Mouse (Mus musculus) hindbrain, embryonic 12.5 days (tissue): ENCODE measurements around the gene Gm8369. TPM values are rescaled to one million over a fixed set of nuclear protein-coding genes. Genes with fewer than 3 reads are reported as not detected.
"Not testable (repeated sequence)": the region's sequence is repeated elsewhere in the genome, so short reads cannot be mapped to it uniquely, and the experiment has no call there.

Experiments
- ATAC-seq: fragments of 200-750 bp; cut with Nextera tagmentation; 2 replicates; pipeline ENCODE4 v1.8.0; 2017; ENCODE audit warnings: moderate TSS enrichment; ENCODE audit not compliant: low FRiP score
- H3K27ac ChIP-seq: fragments of 300-500 bp; sonication (generic); 2 replicates; pipeline ENCODE4 v1.5.1; 2016; ENCODE audit warnings: mild to moderate bottlenecking
- H3K27me3 ChIP-seq: fragments of 300-500 bp; sonication (generic); 2 replicates; pipeline ENCODE4 v1.6.1; 2016; ENCODE audit warnings: mild to moderate bottlenecking
- H3K36me3 ChIP-seq: fragments of 300-500 bp; sonication (generic); 2 replicates; pipeline ENCODE4 v1.6.1; 2016; ENCODE audit warnings: mild to moderate bottlenecking
- H3K4me1 ChIP-seq: fragments of 300-500 bp; sonication (generic); 2 replicates; pipeline ENCODE4 v1.6.1; 2016
- H3K4me2 ChIP-seq: fragments of 300-500 bp; sonication (generic); replicated peaks from 2 replicates; pipeline ENCODE4 v1.6.1; 2016; ENCODE audit warnings: mild to moderate bottlenecking
- H3K4me3 ChIP-seq: fragments of 300-500 bp; sonication (generic); 2 replicates; pipeline ENCODE4 v1.5.1; 2016; ENCODE audit warnings: mild to moderate bottlenecking
- H3K9ac ChIP-seq: fragments of 300-500 bp; sonication (generic); 2 replicates; pipeline ENCODE4 v1.6.1; 2016; ENCODE audit warnings: mild to moderate bottlenecking, moderate library complexity
- H3K9me3 ChIP-seq: fragments of 300-500 bp; sonication (generic); replicated peaks from 2 replicates; pipeline ENCODE4 v1.6.1; 2016; ENCODE audit warnings: mild to moderate bottlenecking
- WGBS: fragments of 180-500 bp; shearing (Covaris S2); methylation state at CpG from one replicate; pipeline ENCODE4 v1.1.7; 2016; 5-methylcytosine and 5-hydroxymethylcytosine counted together
- polyA plus RNA-seq: library from polyadenylated mRNA; unstranded; fragments of >200 nt; fragmentation: Nextera tagmentation; extraction: Ambion mirVana; gene quantifications from 2 replicates; pipeline ENCODE4 v1.2.1, GENCODE M21; 2016

The Gm8369 gene
- not detected in 2 replicates for polyA plus RNA-seq

DNA sequence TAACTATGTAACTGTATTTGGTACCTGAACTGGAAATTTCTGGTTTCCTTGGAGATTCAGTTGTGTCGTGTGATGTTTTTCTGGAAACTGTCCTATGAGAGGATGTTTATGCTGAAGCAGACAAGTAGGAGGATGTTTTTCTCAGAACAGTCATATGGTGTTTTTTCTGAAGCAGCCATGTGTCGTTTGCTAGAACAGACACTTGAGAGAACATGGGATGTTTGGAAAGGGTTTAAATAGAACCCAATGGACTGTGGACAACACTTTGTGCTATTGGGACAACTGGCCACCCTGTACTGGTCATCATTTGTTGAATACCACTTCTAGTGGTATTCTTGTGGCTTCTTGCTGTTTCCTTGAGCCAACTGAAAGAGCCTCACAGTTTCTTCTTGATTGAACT lies at the start of gene Gm8369:
Gm8369 (plus strand) TSS at position 193 of the 400 bp plus-strand sequence.
- H3K27me3 ChIP-seq: no peaks in the 10 kb centered on the region
- no peak within 1 kb of the TSS for H3K27ac ChIP-seq
- H3K4me1 ChIP-seq: no peaks in the 10 kb centered on the region
- H3K36me3 ChIP-seq: no peaks in the 10 kb centered on the region
- WGBS: 83% methylated on average over 2 of the region's 2 CpGs
- no peaks in the 10 kb centered on the region for H3K9me3 ChIP-seq
- H3K4me3 ChIP-seq: no peak within 1 kb of the TSS
- no peak for ATAC-seq
- no peak within 1 kb of the TSS for H3K4me2 ChIP-seq
- no peak within 1 kb of the TSS for H3K9ac ChIP-seq

DNA sequence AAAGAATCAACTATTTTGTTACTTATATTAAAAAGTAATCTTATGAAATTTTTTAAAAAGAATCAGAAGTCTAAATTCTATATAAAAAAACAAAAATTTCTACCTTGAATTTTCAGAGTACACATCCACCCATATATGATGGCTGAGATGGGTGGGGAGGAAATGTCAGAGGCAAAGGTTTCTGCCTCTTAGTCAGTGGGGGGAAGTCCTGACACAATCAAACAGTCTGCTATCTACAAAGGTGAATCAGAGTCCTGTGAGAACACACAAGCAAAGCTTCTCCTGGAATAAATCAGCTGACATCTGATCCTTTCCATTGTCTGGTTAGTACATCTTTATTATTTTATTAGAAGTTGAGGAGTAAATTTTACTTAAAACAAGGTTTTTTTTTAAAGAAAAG lies 42.4 kb upstream of the Gm8369 start, which contains the start of gene Ms4a4b:
Ms4a4b (plus strand) TSS at position 216 of the 400 bp plus-strand sequence.
- ATAC-seq: no peak
- H3K4me2 ChIP-seq: no peak within 1 kb of the TSS

DNA sequence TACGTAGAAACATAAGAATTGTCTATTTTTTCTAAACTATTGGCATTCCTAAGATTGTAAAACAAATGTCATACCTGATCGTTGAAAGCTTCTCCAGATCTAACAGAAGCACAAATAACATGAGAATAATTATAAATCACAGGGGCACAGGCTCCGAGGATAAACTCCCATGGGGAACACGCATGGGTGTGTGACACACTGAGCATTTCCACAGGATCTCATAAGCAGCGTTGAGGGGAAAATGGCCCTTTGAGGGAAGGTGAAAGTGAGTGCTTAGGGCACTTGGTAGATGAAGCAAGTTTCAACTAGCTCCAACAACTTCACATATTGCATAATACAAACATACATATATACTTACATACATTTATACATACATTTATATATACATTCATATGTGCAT lies 41.8 kb upstream of the Gm8369 start:
- H3K4me2 ChIP-seq: no peak overlapping the region
- no peak overlapping the region for H3K4me3 ChIP-seq
- H3K36me3 ChIP-seq: no peaks in the 10 kb centered on the region
- ATAC-seq: no peak
- no peaks in the 10 kb centered on the region for H3K9me3 ChIP-seq
- no peaks in the 10 kb centered on the region for H3K27me3 ChIP-seq
- H3K27ac ChIP-seq: no peak overlapping the region
- no peak overlapping the region for H3K9ac ChIP-seq
- 84% methylated on average over 5 of the region's 5 CpGs for WGBS
- no peaks in the 10 kb centered on the region for H3K4me1 ChIP-seq

More for the DNA sequence above, 42.4 kb upstream of the Gm8369 start, which contains the start of gene Ms4a4b:
- Histone ChIP-seq H3K9me3 (no peaks in the 10 kb centered on the region), H3K9ac (no peak within 1 kb of the TSS), H3K4me1 (no peaks in the 10 kb centered on the region), H3K27ac (no peak within 1 kb of the TSS), H3K36me3 (no peaks in the 10 kb centered on the region), H3K4me3 (no peak within 1 kb of the TSS), H3K27me3 (no peaks in the 10 kb centered on the region)

DNA sequence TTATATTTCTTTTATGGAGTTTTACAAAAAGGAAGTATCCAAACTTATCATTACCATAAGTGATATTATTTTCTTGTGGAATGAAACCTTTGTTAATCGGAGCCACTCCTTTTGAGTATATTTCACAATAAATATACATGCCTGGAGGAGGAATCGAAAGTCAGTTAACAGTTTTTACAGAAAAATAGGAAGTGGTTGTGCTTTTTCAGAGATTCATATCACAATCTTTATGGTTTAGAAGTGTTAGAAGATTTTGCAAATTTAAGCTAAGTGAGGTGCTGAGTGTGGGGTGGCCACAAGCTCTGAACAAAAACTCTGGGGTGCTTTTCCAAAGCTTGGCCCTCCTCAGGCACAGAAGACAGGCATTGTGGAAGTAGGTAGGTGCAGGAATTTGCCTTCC lies 38.5 kb upstream of the Gm8369 start:
- H3K9me3 ChIP-seq: no peaks in the 10 kb centered on the region
- no peak overlapping the region for H3K9ac ChIP-seq
- no peaks in the 10 kb centered on the region for H3K27me3 ChIP-seq
- H3K4me1 ChIP-seq: no peaks in the 10 kb centered on the region
- no peaks in the 10 kb centered on the region for H3K36me3 ChIP-seq
- H3K4me2 ChIP-seq: no peak overlapping the region
- no peak overlapping the region for H3K27ac ChIP-seq
- ATAC-seq: no peak
- H3K4me3 ChIP-seq: no peak overlapping the region
- 89% methylated on average over 2 of the region's 2 CpGs for WGBS

DNA sequence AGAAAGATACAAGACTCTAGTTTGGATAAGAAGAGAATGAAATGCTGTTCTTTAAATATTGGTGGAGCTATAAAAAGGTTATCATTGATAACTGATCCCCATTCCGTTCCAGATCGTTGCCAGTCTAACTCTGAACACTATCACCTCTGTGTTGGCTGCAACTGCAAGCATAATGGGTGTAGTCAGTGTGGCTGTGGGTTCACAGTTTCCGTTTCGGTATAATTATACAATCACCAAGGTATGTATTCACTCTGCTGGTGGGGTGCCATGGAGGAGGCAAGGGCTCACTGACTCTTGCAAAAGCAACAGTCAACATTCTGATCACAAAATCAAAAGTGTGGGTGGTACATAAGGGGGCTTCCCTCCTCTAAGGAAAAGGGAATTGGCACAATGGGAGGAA lies 26.7 kb upstream of the Gm8369 start:
- not testable (repeated sequence) for H3K4me3 ChIP-seq

DNA sequence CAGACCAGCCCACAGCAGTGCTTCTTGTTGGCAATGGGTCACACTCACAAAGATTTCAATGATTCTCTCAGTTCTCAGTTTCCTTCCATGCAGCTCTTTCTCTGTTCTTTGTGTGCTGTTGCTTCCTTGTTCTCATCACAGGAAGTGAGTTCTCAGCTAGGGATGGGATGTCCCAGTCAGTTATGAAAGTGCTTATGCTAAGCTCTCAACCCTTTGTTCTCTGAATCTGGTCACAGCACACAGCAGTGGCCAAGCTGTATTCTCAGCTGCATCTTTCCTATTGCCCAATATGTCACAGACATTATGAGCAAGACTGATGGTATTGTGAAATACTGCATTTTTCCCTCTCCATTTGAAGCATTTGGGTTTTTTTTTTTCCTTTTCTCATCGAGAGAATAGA lies 20.9 kb upstream of the Gm8369 start:
- not testable (repeated sequence) for H3K36me3 ChIP-seq, ATAC-seq, H3K27me3 ChIP-seq, H3K27ac ChIP-seq, H3K4me3 ChIP-seq, H3K4me2 ChIP-seq, H3K4me1 ChIP-seq, H3K9ac ChIP-seq, H3K9me3 ChIP-seq
- 58% methylated on average over 1 of the region's 1 CpGs for WGBS

More for the DNA sequence above, 26.7 kb upstream of the Gm8369 start:
- not testable (repeated sequence) for H3K4me2 ChIP-seq, H3K27ac ChIP-seq, H3K4me1 ChIP-seq, H3K9ac ChIP-seq, H3K36me3 ChIP-seq, H3K9me3 ChIP-seq, ATAC-seq, H3K27me3 ChIP-seq
- 81% methylated on average over 4 of the region's 4 CpGs for WGBS

DNA sequence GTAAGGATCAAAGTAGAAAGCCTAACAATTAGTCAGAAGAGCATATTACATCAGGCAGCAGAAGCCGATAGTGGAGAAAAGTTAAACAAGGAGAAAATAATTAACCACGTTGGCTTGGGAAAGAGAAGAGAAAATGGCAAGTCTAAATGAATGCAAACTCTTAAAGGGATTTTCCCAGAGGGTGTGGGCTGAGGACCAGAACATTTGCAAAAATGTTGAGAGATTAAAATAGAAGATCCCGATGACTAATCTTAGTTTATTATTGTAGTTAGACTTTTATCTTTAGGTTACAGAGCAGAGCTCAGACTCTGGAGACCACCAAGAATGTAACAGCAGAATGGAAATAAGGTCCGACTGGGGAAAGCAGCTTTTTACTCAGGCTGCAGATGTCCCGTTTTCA lies 19.3 kb upstream of the Gm8369 start:
- Histone ChIP-seq H3K4me1 (no peaks in the 10 kb centered on the region), H3K4me2 (no peak overlapping the region), H3K27ac (no peak overlapping the region), H3K4me3 (no peak overlapping the region), H3K27me3 (no peaks in the 10 kb centered on the region), H3K36me3 (no peaks in the 10 kb centered on the region), H3K9me3 (no peaks in the 10 kb centered on the region), H3K9ac (no peak overlapping the region)
- no peak for ATAC-seq
- WGBS: 82% methylated on average over 5 of the region's 5 CpGs

DNA sequence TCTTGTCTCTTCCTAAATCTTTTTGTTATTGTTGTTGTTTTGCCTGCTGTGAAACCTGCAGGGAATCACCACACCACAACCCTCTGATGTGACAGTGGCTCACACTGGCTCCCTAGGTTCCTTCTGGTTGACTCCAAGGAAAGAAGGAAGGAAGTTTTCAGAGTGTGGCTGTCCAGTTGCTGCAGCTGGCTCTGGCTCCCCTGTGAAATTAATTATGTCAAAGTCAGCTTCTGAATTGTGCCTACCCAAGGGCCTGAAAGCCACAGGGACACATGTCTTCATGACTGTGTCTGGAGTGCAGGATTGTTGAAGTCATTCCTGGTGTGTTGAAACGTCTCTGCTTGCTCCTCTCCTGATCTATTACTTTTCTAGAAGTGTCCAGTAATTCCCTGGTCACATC lies 17.4 kb upstream of the Gm8369 start:
- H3K9ac ChIP-seq: not testable (repeated sequence)

DNA sequence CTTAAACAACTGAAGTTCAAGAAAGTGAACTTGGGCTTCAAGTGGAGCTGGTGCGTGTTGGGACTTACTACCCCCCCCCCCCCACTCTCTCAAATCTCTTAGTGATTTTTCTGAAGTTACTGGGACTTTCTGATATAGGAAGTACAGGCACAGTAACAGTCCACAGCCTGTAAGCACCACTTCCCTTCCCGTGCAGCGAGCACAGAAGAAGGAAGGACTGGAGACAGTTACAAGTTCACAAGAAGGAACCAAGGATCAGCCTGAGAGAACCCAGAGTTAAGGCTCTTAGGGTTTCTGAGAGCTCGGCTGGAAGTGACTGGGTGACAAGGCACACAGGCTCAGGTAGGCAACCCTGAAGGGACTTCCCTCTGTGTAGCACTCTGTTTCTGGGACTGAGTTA lies 16.5 kb upstream of the Gm8369 start, which contains the start of gene Ms4a6c:
Ms4a6c (plus strand) TSS at position 152 of the 400 bp plus-strand sequence.
- not testable (repeated sequence) for H3K4me3 ChIP-seq, H3K4me1 ChIP-seq, H3K27me3 ChIP-seq, H3K9ac ChIP-seq, H3K9me3 ChIP-seq, H3K27ac ChIP-seq, H3K4me2 ChIP-seq, H3K36me3 ChIP-seq, ATAC-seq
- 90% methylated on average over 4 of the region's 4 CpGs for WGBS

More for the DNA sequence above, 17.4 kb upstream of the Gm8369 start:
- 68% methylated on average over 1 of the region's 1 CpGs for WGBS
- H3K27ac ChIP-seq, H3K4me3 ChIP-seq, ATAC-seq, H3K4me2 ChIP-seq, H3K27me3 ChIP-seq, H3K36me3 ChIP-seq, H3K4me1 ChIP-seq, H3K9me3 ChIP-seq: not testable (repeated sequence)

DNA sequence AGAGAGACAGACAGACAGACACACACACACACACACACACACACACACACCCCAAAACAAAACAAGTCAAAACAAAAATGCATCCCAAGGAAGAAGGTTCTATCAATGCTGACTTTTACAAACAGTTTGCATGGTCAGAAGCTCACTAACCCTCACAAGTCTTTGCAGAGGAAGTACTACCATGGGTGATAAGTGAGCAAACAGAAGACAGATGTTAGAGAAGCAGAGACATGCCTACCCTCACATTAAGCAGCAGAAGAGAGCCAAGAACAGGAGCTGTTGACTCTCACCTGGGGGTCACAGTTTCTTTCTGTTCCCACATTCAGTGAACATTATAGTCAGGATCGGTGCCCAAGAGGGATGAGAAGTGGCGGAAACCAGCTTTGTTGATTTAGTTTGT lies 6.0 kb upstream of the Gm8369 start:
- Histone ChIP-seq H3K36me3 (no peaks in the 10 kb centered on the region), H3K27me3 (no peaks in the 10 kb centered on the region), H3K4me1 (no peaks in the 10 kb centered on the region), H3K9me3 (no peaks in the 10 kb centered on the region), H3K27ac (no peak overlapping the region), H3K4me2 (no peak overlapping the region), H3K9ac (no peak overlapping the region), H3K4me3 (no peak overlapping the region)
- ATAC-seq: no peak
- 87% methylated on average over 2 of the region's 2 CpGs for WGBS

DNA sequence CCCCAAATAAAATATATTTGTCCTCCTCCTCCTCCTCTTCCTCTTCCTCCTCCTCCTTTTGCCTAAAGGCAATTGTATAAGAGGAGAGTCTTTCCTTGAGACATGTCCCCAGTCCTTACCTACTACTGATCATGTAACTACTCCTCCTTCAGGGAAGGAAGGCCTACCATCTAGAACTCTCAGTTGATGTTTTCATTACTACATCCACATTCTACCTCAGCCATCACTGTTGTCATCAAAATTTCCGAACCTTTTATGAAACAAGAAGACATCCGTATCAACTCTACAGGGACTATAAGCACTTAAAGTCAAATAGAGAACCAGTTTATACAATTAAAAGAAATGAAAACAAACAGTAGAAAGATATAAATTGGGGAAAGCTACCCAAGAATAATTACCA lies 3.1 kb upstream of the Gm8369 start:
- Histone ChIP-seq H3K27me3 (no peaks in the 10 kb centered on the region), H3K9ac (no peak overlapping the region), H3K9me3 (no peaks in the 10 kb centered on the region), H3K27ac (no peak overlapping the region), H3K4me2 (no peak overlapping the region), H3K4me1 (no peaks in the 10 kb centered on the region), H3K4me3 (no peak overlapping the region), H3K36me3 (no peaks in the 10 kb centered on the region)
- ATAC-seq: no peak
- WGBS: 83% methylated on average over 2 of the region's 2 CpGs

DNA sequence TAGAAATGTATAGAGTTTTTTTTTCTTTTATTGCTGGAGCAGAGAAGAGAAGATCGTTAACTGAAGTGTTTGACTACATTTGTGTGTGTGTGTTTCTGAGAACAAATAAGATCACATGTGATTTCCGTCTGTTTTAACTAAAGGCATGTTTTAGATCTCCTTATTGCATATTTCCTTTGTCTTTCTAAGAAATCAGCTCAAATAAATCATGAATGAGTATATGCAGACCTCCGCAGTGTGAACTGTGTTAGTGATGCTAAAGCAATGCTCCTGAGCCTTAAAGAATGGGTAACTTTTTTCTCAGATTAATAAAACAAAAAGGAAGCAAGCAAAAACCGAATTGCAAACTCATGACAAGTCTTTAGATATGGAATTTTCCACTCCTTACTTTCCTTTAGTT lies 1.8 kb upstream of the Gm8369 start:
- H3K9me3 ChIP-seq: no peaks in the 10 kb centered on the region
- no peak overlapping the region for H3K4me2 ChIP-seq
- no peak overlapping the region for H3K4me3 ChIP-seq
- no peak overlapping the region for H3K27ac ChIP-seq
- no peaks in the 10 kb centered on the region for H3K27me3 ChIP-seq
- no peaks in the 10 kb centered on the region for H3K36me3 ChIP-seq
- no peak overlapping the region for H3K9ac ChIP-seq
- no peak for ATAC-seq
- WGBS: 81% methylated on average over 4 of the region's 4 CpGs
- no peaks in the 10 kb centered on the region for H3K4me1 ChIP-seq

DNA sequence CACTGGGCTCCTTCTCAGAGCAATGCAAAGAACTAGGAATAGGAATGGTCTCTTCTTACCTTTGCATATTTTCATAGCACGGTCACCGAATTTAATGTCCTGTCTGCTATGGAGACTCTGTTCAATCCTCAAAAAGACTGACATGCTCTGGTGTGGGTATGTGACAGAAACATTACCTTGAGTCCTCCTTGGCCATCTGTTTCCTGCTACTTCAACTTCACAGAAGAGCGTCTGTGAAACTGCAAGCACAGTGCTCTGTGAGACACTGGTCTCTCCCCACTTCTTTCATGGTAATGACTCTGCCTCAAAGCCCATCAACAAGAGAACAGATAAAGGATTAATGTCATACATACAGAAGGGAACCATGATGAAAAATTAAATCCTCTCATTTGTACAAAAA lies 1.4 kb upstream of the Gm8369 start:
- Histone ChIP-seq H3K9ac (no peak overlapping the region), H3K36me3 (no peaks in the 10 kb centered on the region), H3K27ac (no peak overlapping the region), H3K4me1 (no peaks in the 10 kb centered on the region), H3K4me2 (no peak overlapping the region), H3K27me3 (no peaks in the 10 kb centered on the region), H3K4me3 (no peak overlapping the region), H3K9me3 (no peaks in the 10 kb centered on the region)
- 86% methylated on average over 3 of the region's 3 CpGs for WGBS
- ATAC-seq: no peak
